Mouse (Mus musculus): Measurements from ENCODE around the gene Vmn1r195. TPM values are rescaled to one million over a fixed set of nuclear protein-coding genes. Genes with fewer than 3 reads are reported as not detected.
"Not testable (repeated sequence)": the region's sequence is repeated elsewhere in the genome, so short reads cannot be mapped to it uniquely, and the experiment has no call there.

The Vmn1r195 gene
- not detected for polyA plus RNA-seq (2012; fragmentation: generic; extraction: Trizol)

- H3K27me3 ChIP-seq (ENCODE audit: control insufficient read depth, insufficient read depth, insufficient read length); H3K4me2 ChIP-seq (ENCODE audit: low read depth); H3ac ChIP-seq (ENCODE audit: control insufficient read depth, insufficient read length); H3K79me2 ChIP-seq (ENCODE audit: control insufficient read depth, insufficient read depth); H3K36me3 ChIP-seq (ENCODE audit: control insufficient read depth, insufficient read depth); H3K4me3 ChIP-seq: not testable (repeated sequence)
Observed at GRCm38 (mm10) chr13:22270222-22270621, at the start of gene Vmn1r195. Gene Vmn1r195, plus strand, starts transcription at chr13:22270522.

GRCm38 (mm10) chr13:22223060-22223459 is 47.3 kb upstream of the Vmn1r195 start, which contains the start of gene Vmn1r193:
Gene Vmn1r193, minus strand, starts transcription at chr13:22223160.
- not testable (repeated sequence) for H3K4me3 ChIP-seq; H3ac ChIP-seq (ENCODE audit: control insufficient read depth, insufficient read length); H3K79me2 ChIP-seq (ENCODE audit: control insufficient read depth, insufficient read depth); H3K36me3 ChIP-seq (ENCODE audit: control insufficient read depth, insufficient read depth); H3K4me2 ChIP-seq (ENCODE audit: low read depth); H3K27me3 ChIP-seq (ENCODE audit: control insufficient read depth, insufficient read depth, insufficient read length)

- Histone ChIP-seq H3K4me3 (no peak within 1 kb of the TSS), H3K4me2 (ENCODE audit: low read depth) (no peak within 1 kb of the TSS), H3ac (ENCODE audit: control insufficient read depth, insufficient read length) (no peak within 1 kb of the TSS), H3K79me2 (ENCODE audit: control insufficient read depth, insufficient read depth) (no peaks in the 10 kb centered on the region), H3K27me3 (ENCODE audit: control insufficient read depth, insufficient read depth, insufficient read length) (no peaks in the 10 kb centered on the region), H3K36me3 (ENCODE audit: control insufficient read depth, insufficient read depth) (no peaks in the 10 kb centered on the region)
- TF ChIP-seq USF1 (IDR thresholded peaks at IDR 0.05; ENCODE audit: low read depth): no peak
- TF ChIP-seq POLR2AphosphoS2 (IDR thresholded peaks at IDR 0.05; ENCODE audit: insufficient read length, low read depth): no peak
- TF ChIP-seq SRF (IDR thresholded peaks at IDR 0.05; ENCODE audit: control insufficient read depth, insufficient read length, low read depth): no peak
- no peak for TF ChIP-seq MYOD1 (IDR thresholded peaks at IDR 0.05; ENCODE audit: control insufficient read depth in 1 of 3, insufficient read length in 2 of 3, low read depth in 2 of 3)
- TF ChIP-seq TCF12 (IDR thresholded peaks at IDR 0.05; ENCODE audit: insufficient read depth, poor library complexity, severe bottlenecking): no peak
- no peak for TF ChIP-seq CEBPB (IDR thresholded peaks at IDR 0.05; ENCODE audit: insufficient read depth, poor library complexity, severe bottlenecking)
- TF ChIP-seq MYOG (IDR thresholded peaks at IDR 0.05; ENCODE audit: control insufficient read depth in 1 of 3, insufficient read depth in 1 of 3, insufficient read length in 2 of 3, low read depth in 2 of 3): no peak
- no peak for TF ChIP-seq TCF3 (IDR thresholded peaks at IDR 0.05; ENCODE audit: insufficient read length, low read depth)
- no peak for TF ChIP-seq POLR2A (IDR thresholded peaks at IDR 0.05; ENCODE audit: insufficient read length, low read depth)
- no peak for TF ChIP-seq MAX (IDR thresholded peaks at IDR 0.05; ENCODE audit: low read depth)
- TF ChIP-seq E2F4 (IDR thresholded peaks at IDR 0.05; ENCODE audit: insufficient read depth): no peak
- TF ChIP-seq REST (IDR thresholded peaks at IDR 0.05; ENCODE audit: insufficient read depth, insufficient read length): no peak
Observed at GRCm38 (mm10) chr13:22243915-22244314, 26.4 kb upstream of the Vmn1r195 start, which contains the start of gene Vmn1r194. Gene Vmn1r194, plus strand, starts transcription at chr13:22244215.

GRCm38 (mm10) chr13:22271721-22272120 is 1.4 kb downstream of the Vmn1r195 start:
- TF ChIP-seq SRF (IDR thresholded peaks at IDR 0.05; ENCODE audit: control insufficient read depth, insufficient read length, low read depth): no peak
- no peak for TF ChIP-seq MYOG (IDR thresholded peaks at IDR 0.05; ENCODE audit: control insufficient read depth in 1 of 3, insufficient read depth in 1 of 3, insufficient read length in 2 of 3, low read depth in 2 of 3)
- no peak for TF ChIP-seq CEBPB (IDR thresholded peaks at IDR 0.05; ENCODE audit: insufficient read depth, poor library complexity, severe bottlenecking)
- no peak for TF ChIP-seq REST (IDR thresholded peaks at IDR 0.05; ENCODE audit: insufficient read depth, insufficient read length)
- TF ChIP-seq E2F4 (IDR thresholded peaks at IDR 0.05; ENCODE audit: insufficient read depth): no peak
- no peak for TF ChIP-seq USF1 (IDR thresholded peaks at IDR 0.05; ENCODE audit: low read depth)
- Histone ChIP-seq H3K4me3 (no peak overlapping the region), H3K79me2 (ENCODE audit: control insufficient read depth, insufficient read depth) (no peaks in the 10 kb centered on the region), H3K27me3 (ENCODE audit: control insufficient read depth, insufficient read depth, insufficient read length) (no peaks in the 10 kb centered on the region), H3K4me2 (ENCODE audit: low read depth) (no peak overlapping the region), H3ac (ENCODE audit: control insufficient read depth, insufficient read length) (no peak overlapping the region), H3K36me3 (ENCODE audit: control insufficient read depth, insufficient read depth) (no peaks in the 10 kb centered on the region)

- TF ChIP-seq MYOD1 (IDR thresholded peaks at IDR 0.05; ENCODE audit: control insufficient read depth in 1 of 3, insufficient read length in 2 of 3, low read depth in 2 of 3) (no peak), POLR2AphosphoS2 (IDR thresholded peaks at IDR 0.05; ENCODE audit: insufficient read length, low read depth) (no peak), REST (IDR thresholded peaks at IDR 0.05; ENCODE audit: insufficient read depth, insufficient read length) (no peak), USF1 (IDR thresholded peaks at IDR 0.05; ENCODE audit: low read depth) (no peak)
- H3K27me3 ChIP-seq (ENCODE audit: control insufficient read depth, insufficient read depth, insufficient read length): no peaks in the 10 kb centered on the region
- no peaks in the 10 kb centered on the region for H3K36me3 ChIP-seq (ENCODE audit: control insufficient read depth, insufficient read depth)
- H3ac ChIP-seq (ENCODE audit: control insufficient read depth, insufficient read length): no peak overlapping the region
- no peaks in the 10 kb centered on the region for H3K79me2 ChIP-seq (ENCODE audit: control insufficient read depth, insufficient read depth)
- no peak overlapping the region for H3K4me2 ChIP-seq (ENCODE audit: low read depth)
- H3K4me3 ChIP-seq: no peak overlapping the region
Observed at GRCm38 (mm10) chr13:22284578-22284977, 14.3 kb downstream of the Vmn1r195 start.

GRCm38 (mm10) chr13:22289620-22290019 is 19.3 kb downstream of the Vmn1r195 start, which contains the start of gene Vmn1r196:
Gene Vmn1r196, plus strand, starts transcription at chr13:22289920.
- Histone ChIP-seq H3K36me3 (ENCODE audit: control insufficient read depth, insufficient read depth) (no peaks in the 10 kb centered on the region), H3K79me2 (ENCODE audit: control insufficient read depth, insufficient read depth) (no peaks in the 10 kb centered on the region), H3ac (ENCODE audit: control insufficient read depth, insufficient read length) (no peak within 1 kb of the TSS), H3K4me3 (no peak within 1 kb of the TSS), H3K4me2 (ENCODE audit: low read depth) (no peak within 1 kb of the TSS), H3K27me3 (ENCODE audit: control insufficient read depth, insufficient read depth, insufficient read length) (no peaks in the 10 kb centered on the region)
- no peak for TF ChIP-seq MYOG (IDR thresholded peaks at IDR 0.05; ENCODE audit: control insufficient read depth in 1 of 3, insufficient read depth in 1 of 3, insufficient read length in 2 of 3, low read depth in 2 of 3)
- no peak for TF ChIP-seq TCF12 (IDR thresholded peaks at IDR 0.05; ENCODE audit: insufficient read depth, poor library complexity, severe bottlenecking)
- no peak for TF ChIP-seq MYOD1 (IDR thresholded peaks at IDR 0.05; ENCODE audit: control insufficient read depth in 1 of 3, insufficient read length in 2 of 3, low read depth in 2 of 3)
- TF ChIP-seq POLR2A (IDR thresholded peaks at IDR 0.05; ENCODE audit: insufficient read length, low read depth): no peak
- TF ChIP-seq E2F4 (IDR thresholded peaks at IDR 0.05; ENCODE audit: insufficient read depth): no peak
- no peak for TF ChIP-seq CEBPB (IDR thresholded peaks at IDR 0.05; ENCODE audit: insufficient read depth, poor library complexity, severe bottlenecking)
- no peak for TF ChIP-seq SRF (IDR thresholded peaks at IDR 0.05; ENCODE audit: control insufficient read depth, insufficient read length, low read depth)
- no peak for TF ChIP-seq REST (IDR thresholded peaks at IDR 0.05; ENCODE audit: insufficient read depth, insufficient read length)

GRCm38 (mm10) chr13:22308075-22308474 is 37.8 kb downstream of the Vmn1r195 start:
- H3K27me3 ChIP-seq (ENCODE audit: control insufficient read depth, insufficient read depth, insufficient read length); H3ac ChIP-seq (ENCODE audit: control insufficient read depth, insufficient read length); H3K79me2 ChIP-seq (ENCODE audit: control insufficient read depth, insufficient read depth); H3K4me2 ChIP-seq (ENCODE audit: low read depth); H3K36me3 ChIP-seq (ENCODE audit: control insufficient read depth, insufficient read depth); H3K4me3 ChIP-seq: not testable (repeated sequence)

Measured in myocyte (in vitro differentiated cells).